Mouse (Mus musculus): Measurements from ENCODE around the gene Stat1. TPM values are rescaled to one million over a fixed set of nuclear protein-coding genes. Genes with fewer than 3 reads are reported as not detected.

Gene Stat1
- polyA plus RNA-seq, 1 experiment from 2014 or later = 19.1 TPM

DNA sequence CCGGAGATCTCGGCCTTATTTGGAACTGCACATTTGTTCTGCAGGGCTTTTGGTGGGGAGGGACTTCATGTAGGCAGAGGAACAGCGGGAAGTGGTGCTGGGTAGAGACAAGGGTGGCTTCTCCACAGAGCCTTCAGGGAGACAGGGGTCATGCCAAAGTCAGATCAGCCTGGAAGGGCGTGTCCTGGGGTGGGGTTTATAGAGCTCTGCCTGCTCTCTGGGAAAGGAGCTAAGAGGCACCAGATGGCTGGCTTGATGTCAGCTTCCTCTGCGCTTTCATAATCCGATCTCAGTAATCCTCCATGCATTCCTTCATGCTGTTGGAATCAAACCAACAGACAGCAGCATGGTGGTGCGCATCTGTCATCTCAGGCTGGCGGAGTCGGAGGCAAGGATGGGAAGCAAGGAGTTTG, 30.7 kb downstream of the Stat1 start:
- H3K4me3 ChIP-seq (replicated peaks) = no peak overlapping the region
- H3K9ac ChIP-seq = peak overlapping the region; percentile 17; the same call in 1 of the 2 replicates
- H3K4me2 ChIP-seq = peak overlapping the region; percentile 38
- peaks cover 20% of the 10 kb centered on the region for H3K4me1 ChIP-seq (replicated peaks)
- H3K27me3 ChIP-seq = no peaks in the 10 kb centered on the region
- DNase-seq (peak; percentile 63), ATAC-seq (ENCODE audit: low read depth) (peak; percentile 88)
- H3K27ac ChIP-seq = peak overlapping the region; percentile 43; the same call in 1 of the 2 replicates
- H3K9me3 ChIP-seq (replicated peaks) = no peaks in the 10 kb centered on the region
- 22% methylated on average over 9 of the region's 9 CpGs for WGBS (ENCODE audit: insufficient replicate concordance)
- H3K36me3 ChIP-seq = peaks cover 68% of the 10 kb centered on the region

DNA sequence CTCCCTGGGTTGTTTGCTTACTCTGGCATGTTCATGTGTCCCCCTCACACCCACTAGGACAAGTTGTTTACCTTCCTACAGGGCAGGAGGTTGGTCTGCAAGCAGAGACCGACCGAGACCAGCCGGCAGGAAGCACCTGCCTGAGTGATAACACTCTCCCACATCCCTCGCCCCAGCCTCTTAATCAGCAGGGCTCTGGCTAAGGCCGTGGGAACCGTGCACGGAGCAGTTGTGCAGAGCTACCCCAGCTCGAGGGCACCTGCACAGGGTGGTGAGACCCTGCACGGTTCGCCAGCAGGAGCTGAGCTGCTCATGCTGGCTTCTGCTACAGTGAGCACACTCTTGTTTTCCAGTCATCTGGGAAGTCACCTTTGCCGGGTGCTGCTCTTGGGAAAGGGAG, 31.4 kb downstream of the Stat1 start:
- peak overlapping the region; percentile 43 for H3K27ac ChIP-seq
- 9% methylated on average over 11 of the region's 11 CpGs for WGBS (ENCODE audit: insufficient replicate concordance)

DNA sequence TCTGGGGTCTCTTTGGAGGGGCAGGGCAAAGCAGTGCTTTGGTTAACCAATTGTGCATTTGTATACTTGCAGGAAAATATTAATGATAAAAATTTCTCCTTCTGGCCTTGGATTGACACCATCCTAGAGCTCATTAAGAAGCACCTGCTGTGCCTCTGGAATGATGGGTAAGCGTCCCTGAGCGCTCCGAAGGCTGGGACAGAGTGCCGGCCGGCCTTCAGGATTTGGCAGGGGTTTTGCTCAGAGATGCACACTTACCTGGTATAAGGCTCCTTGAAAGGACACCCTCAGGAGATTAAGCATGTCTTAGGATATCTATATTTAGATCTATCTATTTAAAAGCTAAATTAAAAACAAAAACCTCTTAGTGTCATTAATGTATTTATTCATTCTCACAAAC, 31.9 kb downstream of the Stat1 start:
- H3K4me3 ChIP-seq (replicated peaks) = no peak overlapping the region
- H3K4me1 ChIP-seq (replicated peaks) = peaks cover 20% of the 10 kb centered on the region
- no peak for DNase-seq
- no peaks in the 10 kb centered on the region for H3K9me3 ChIP-seq (replicated peaks)
- no peak for ATAC-seq (ENCODE audit: low read depth)
- WGBS (ENCODE audit: insufficient replicate concordance) = 91% methylated on average over 5 of the region's 5 CpGs
- H3K27me3 ChIP-seq = no peaks in the 10 kb centered on the region
- H3K36me3 ChIP-seq = peaks cover 69% of the 10 kb centered on the region
- peak overlapping the region; percentile 38; the same call in 1 of the 2 replicates for H3K4me2 ChIP-seq
- no peak overlapping the region for H3K9ac ChIP-seq
- H3K27ac ChIP-seq = peak overlapping the region; percentile 43; the same call in 1 of the 2 replicates

More for the DNA sequence above, 31.4 kb downstream of the Stat1 start:
- H3K27me3 ChIP-seq = no peaks in the 10 kb centered on the region
- peak overlapping the region; percentile 38 for H3K4me2 ChIP-seq
- peak; percentile 28 for DNase-seq
- peaks cover 67% of the 10 kb centered on the region for H3K36me3 ChIP-seq
- ATAC-seq (ENCODE audit: low read depth) = peak; percentile 76
- H3K4me1 ChIP-seq (replicated peaks) = peaks cover 20% of the 10 kb centered on the region
- H3K9ac ChIP-seq = peak overlapping the region; percentile 17; the same call in 1 of the 2 replicates
- H3K4me3 ChIP-seq (replicated peaks) = no peak overlapping the region
- H3K9me3 ChIP-seq (replicated peaks) = no peaks in the 10 kb centered on the region

DNA sequence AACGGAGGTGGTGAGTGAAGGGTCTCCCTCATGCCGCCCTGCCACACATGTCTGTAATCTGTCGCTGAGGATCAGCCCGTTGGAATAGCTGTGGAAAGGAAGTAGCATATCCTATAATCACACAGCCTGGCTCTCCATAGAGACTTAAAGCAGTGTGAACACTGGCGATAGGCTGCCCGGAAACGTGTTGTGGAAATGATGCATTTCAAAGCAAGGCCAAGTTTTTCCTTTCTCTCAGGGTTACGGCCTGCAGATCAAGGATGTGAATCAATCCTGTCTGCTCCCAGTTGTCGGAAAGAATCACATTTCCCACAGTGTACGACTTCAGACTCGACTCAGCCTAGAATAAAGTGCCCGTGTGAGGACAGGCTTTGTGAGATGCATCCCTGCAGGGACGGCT, 33.1 kb downstream of the Stat1 start:
- no peak for DNase-seq
- no peaks in the 10 kb centered on the region for H3K27me3 ChIP-seq
- H3K4me3 ChIP-seq (replicated peaks) = no peak overlapping the region
- H3K9ac ChIP-seq = no peak overlapping the region
- H3K27ac ChIP-seq = no peak overlapping the region
- H3K4me1 ChIP-seq (replicated peaks) = peaks cover 20% of the 10 kb centered on the region
- no peaks in the 10 kb centered on the region for H3K9me3 ChIP-seq (replicated peaks)
- 76% methylated on average over 13 of the region's 13 CpGs for WGBS (ENCODE audit: insufficient replicate concordance)
- no peak overlapping the region for H3K4me2 ChIP-seq
- H3K36me3 ChIP-seq = peaks cover 81% of the 10 kb centered on the region
- no peak for ATAC-seq (ENCODE audit: low read depth)

DNA sequence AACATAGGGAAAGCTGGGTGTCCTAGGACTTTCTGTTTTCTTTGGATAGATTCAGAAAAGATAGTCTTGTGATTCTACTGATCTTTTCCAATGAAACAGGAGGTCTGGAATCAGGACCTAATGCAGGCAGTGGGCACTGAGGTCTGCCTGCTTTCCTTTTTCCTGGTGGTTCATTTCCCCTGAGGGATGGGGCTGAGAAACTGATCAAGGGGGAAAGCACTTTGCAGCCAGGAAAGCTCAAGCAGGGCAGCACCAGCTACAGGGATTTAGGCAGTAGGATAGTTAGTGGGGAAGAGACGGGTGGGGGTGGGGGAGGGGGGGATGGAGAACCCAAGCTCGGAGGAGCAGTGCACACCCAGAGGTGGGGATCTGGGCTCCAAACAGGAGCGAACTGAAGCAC, 33.7 kb downstream of the Stat1 start:
- DNase-seq (no peak), ATAC-seq (ENCODE audit: low read depth) (no peak)
- Histone ChIP-seq H3K36me3 (peaks cover 83% of the 10 kb centered on the region), H3K9ac (no peak overlapping the region), H3K4me1 (replicated peaks) (peaks cover 20% of the 10 kb centered on the region), H3K4me2 (no peak overlapping the region), H3K4me3 (replicated peaks) (no peak overlapping the region), H3K9me3 (replicated peaks) (no peaks in the 10 kb centered on the region), H3K27ac (no peak overlapping the region), H3K27me3 (no peaks in the 10 kb centered on the region)
- WGBS (ENCODE audit: insufficient replicate concordance) = 64% methylated on average over 3 of the region's 3 CpGs

DNA sequence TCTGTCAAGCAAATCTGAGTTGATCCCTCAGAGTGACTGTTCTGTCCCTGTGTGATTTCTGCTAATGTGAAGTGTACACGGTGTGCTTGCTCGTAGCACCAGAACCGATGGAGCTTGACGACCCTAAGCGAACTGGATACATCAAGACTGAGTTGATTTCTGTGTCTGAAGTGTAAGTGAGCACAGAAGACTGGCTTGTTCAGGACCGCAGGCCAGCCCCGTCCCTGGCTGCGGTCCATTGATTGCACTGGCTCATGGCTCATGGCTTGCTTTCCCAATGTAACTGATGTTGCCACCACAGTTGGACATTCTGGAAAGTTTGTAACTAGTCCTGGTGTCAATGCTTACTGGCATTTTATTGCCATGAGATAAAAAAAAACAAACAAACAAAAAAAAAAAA, 35.6 kb downstream of the Stat1 start:
- Histone ChIP-seq H3K27ac (no peak overlapping the region), H3K27me3 (no peaks in the 10 kb centered on the region), H3K9me3 (replicated peaks) (no peaks in the 10 kb centered on the region), H3K4me1 (replicated peaks) (peaks cover 13% of the 10 kb centered on the region), H3K4me2 (no peak overlapping the region), H3K4me3 (replicated peaks) (no peak overlapping the region), H3K36me3 (peaks cover 77% of the 10 kb centered on the region), H3K9ac (no peak overlapping the region)
- whole genome bisulfite sequencing (ENCODE audit: insufficient replicate concordance) = 83% methylated on average over 8 of the region's 8 CpGs
- DNase-seq (no peak), ATAC-seq (ENCODE audit: low read depth) (no peak)

DNA sequence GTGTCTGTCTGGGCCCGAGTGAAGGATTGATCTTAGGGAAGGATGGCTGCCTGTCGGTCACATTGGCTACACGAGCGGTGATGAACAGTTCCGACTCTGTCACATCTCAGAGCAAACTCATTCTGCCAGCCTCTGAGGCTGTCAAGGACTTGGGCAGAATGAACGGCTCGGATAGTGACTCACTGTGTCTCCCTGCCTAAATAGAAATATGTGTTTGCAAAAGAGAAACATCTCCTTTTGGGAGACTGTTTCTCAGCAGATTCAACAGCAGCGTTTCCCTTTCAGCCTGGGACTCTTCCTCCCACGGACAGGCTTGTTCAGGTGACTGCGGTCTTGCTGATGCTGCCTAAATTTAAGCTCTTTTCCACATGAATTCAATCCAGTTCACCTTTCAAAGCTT, 37.1 kb downstream of the Stat1 start:
- no peak for ATAC-seq (ENCODE audit: low read depth)
- peaks cover 78% of the 10 kb centered on the region for H3K36me3 ChIP-seq
- DNase-seq = no peak

DNA sequence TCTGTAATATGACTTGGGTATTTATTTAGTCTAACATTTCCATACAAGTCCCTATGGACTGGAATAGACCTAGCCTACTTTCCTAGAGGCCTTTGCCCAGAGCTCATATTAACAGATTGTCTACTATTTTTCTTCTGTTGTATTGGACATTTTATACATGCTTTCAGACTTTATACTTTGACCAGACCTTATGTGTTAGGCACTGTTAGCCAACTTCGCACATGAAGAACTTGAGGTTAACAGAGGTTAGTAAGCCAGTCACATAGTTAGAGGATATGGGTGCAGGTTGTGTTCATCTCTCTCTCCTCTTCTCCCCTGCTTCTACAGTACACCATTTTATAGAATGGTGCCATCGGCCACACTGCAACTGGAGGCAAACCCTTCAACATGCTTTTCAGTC, 38.8 kb downstream of the Stat1 start:
- 77% methylated on average over 2 of the region's 2 CpGs for WGBS (ENCODE audit: insufficient replicate concordance)
- H3K36me3 ChIP-seq = peaks cover 67% of the 10 kb centered on the region
- no peaks in the 10 kb centered on the region for H3K27me3 ChIP-seq
- no peak overlapping the region for H3K4me2 ChIP-seq
- H3K9me3 ChIP-seq (replicated peaks) = no peaks in the 10 kb centered on the region
- no peak overlapping the region for H3K9ac ChIP-seq
- DNase-seq (no peak), ATAC-seq (ENCODE audit: low read depth) (no peak)
- H3K4me3 ChIP-seq (replicated peaks) = no peak overlapping the region
- no peak overlapping the region for H3K27ac ChIP-seq
- no peaks in the 10 kb centered on the region for H3K4me1 ChIP-seq (replicated peaks)

More for the DNA sequence above, 37.1 kb downstream of the Stat1 start:
- no peaks in the 10 kb centered on the region for H3K27me3 ChIP-seq
- no peaks in the 10 kb centered on the region for H3K9me3 ChIP-seq (replicated peaks)
- H3K4me1 ChIP-seq (replicated peaks) = no peaks in the 10 kb centered on the region
- WGBS (ENCODE audit: insufficient replicate concordance) = 85% methylated on average over 10 of the region's 10 CpGs
- H3K4me2 ChIP-seq = no peak overlapping the region
- no peak overlapping the region for H3K4me3 ChIP-seq (replicated peaks)
- no peak overlapping the region for H3K27ac ChIP-seq
- H3K9ac ChIP-seq = no peak overlapping the region

DNA sequence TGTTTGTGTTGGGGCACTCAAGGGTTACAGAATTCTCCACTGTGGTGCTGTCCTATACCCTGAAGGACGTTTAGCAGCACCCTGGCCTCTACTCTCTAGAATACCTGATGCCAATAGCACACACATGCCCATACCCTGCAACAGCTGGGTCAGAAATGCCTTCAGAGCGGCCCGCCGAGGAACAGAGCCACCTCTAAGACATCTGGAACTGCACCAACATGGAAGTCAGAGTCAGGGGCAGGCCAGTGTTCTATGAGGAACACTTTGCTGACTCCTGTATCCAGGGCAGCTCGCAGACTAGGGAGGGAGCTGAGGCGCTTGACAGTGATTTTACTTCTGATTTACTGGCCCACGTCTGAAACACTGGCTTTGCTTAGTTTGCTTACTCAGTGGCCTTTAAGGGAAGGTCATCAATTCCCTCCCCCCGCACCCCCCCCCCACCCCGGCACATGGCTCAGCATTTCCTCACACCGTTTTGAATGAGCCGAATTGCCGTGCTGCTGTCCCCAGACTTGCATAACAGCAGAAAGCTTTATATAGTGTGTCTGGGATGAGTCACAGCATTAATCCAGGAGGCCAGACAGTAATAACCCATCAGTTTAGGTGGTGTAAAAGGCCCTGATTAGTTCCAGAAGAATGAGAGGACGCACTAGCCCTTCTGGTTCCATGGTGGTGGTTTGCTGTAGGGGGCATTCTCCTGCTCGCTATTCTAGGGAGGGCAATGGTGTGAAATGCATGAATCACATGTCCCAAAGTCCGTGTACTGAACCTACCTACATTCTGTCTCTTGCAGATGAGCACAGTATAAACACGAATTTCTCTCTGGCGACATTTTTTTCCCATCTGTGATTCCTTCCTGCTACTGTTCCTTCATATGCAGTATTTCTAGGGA, 39.5 kb downstream of the Stat1 start:
- DNase-seq (no peak), ATAC-seq (ENCODE audit: low read depth) (no peak)
- Histone ChIP-seq H3K4me2 (no peak overlapping the region), H3K27ac (no peak overlapping the region), H3K9me3 (replicated peaks) (no peaks in the 10 kb centered on the region), H3K4me1 (replicated peaks) (no peaks in the 10 kb centered on the region), H3K4me3 (replicated peaks) (no peak overlapping the region), H3K27me3 (no peaks in the 10 kb centered on the region), H3K9ac (no peak overlapping the region), H3K36me3 (peaks cover 64% of the 10 kb centered on the region)
- 71% methylated on average over 17 of the region's 17 CpGs for WGBS (ENCODE audit: insufficient replicate concordance)

DNA sequence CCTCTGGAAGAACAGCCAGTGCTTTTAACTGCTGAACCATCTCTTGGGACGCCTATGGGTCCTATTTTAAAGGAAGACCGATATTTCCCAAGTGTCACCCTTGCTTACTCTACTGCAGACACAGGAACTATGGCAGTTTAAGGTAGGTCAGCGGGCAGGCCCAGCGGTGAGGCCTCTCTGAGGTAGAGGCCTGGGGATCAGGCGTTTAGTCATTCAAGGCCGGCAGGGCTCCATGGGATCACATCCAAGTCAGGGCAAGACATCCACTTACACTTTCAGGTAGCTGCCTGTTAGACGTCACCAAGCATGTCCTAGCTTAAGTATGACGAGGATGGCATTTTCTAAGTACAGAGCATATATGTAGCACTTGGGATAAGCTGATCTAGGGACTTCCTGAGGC, 41.9 kb downstream of the Stat1 start:
- no peaks in the 10 kb centered on the region for H3K27me3 ChIP-seq
- ATAC-seq (ENCODE audit: low read depth) = no peak
- DNase-seq = no peak
- no peak overlapping the region for H3K4me3 ChIP-seq (replicated peaks)
- H3K9me3 ChIP-seq (replicated peaks) = no peaks in the 10 kb centered on the region
- H3K4me2 ChIP-seq = no peak overlapping the region
- H3K27ac ChIP-seq = no peak overlapping the region
- peaks cover 48% of the 10 kb centered on the region for H3K36me3 ChIP-seq
- H3K9ac ChIP-seq = no peak overlapping the region
- WGBS (ENCODE audit: insufficient replicate concordance) = 80% methylated on average over 8 of the region's 8 CpGs
- H3K4me1 ChIP-seq (replicated peaks) = no peaks in the 10 kb centered on the region

DNA sequence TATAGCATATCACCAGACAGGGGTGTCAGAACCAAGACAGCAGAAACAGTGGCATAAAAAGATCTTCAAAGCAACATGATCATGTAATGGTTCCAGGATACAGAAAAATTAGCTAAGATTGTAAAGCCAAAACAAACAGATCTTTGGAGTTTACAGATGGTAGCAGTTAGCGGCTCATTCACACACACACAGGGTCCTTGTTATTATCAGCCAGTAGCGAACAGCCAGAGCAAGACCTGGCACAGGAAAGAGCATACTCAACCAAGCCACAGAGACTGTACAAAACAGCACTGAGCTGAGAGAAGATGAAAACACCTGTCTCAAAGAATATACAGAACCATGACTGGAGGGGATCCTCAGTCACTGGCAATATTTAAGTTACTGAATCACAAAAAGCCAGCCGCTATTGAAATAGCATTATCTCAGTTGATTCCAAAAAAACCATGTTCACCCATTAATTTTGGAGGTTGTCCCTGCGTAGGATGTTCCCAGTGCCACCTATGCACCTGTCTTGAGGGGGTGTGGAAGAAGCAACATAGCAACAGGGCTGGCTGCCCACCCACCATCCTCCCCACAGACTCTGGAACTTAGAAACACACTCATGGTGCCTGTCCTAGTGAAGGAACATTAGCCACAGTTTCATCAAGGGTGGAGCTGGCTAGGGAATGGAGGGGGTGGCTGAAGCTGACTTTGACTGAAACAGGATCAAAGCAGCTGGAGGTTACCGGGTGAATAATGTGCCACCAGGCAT, 44.6 kb downstream of the Stat1 start:
- Histone ChIP-seq H3K9ac (no peak overlapping the region), H3K27ac (no peak overlapping the region), H3K9me3 (replicated peaks) (no peaks in the 10 kb centered on the region), H3K27me3 (no peaks in the 10 kb centered on the region), H3K4me1 (replicated peaks) (no peaks in the 10 kb centered on the region), H3K4me2 (no peak overlapping the region), H3K36me3 (peaks cover 26% of the 10 kb centered on the region), H3K4me3 (replicated peaks) (no peak overlapping the region)
- DNase-seq = no peak
- WGBS (ENCODE audit: insufficient replicate concordance) = 85% methylated on average over 5 of the region's 5 CpGs
- no peak for ATAC-seq (ENCODE audit: low read depth)
